Mouse (Mus musculus) MEL (cell line): ENCODE data around the gene Cep95. TPM values are rescaled to one million over a fixed set of nuclear protein-coding genes. Genes with fewer than 3 reads are reported as not detected.

Experiments used
- DNase-seq: peaks from one replicate; pipeline ENCODE4 v3.0.0; 2011; ENCODE audit warnings: low read depth, low spot score
- H3K27ac ChIP-seq: 2 replicates; pipeline ENCODE4 v1.5.1; 2012; ENCODE audit warnings: low read depth, mild to moderate bottlenecking, control low read depth, low read length, moderate library complexity; ENCODE audit not compliant: control insufficient read depth
- H3K27me3 ChIP-seq, 2 experiments: fragments of 150-350 bp in 1 of 2; sonication (generic) in 1 of 2; 2 replicates each; pipeline ENCODE4 v1.6.1; 2012; ENCODE audit warnings: low read length in 2 of 2, mild to moderate bottlenecking in 2 of 2, improper control_type of control experiment in 1 of 2, moderate library complexity in 1 of 2; ENCODE audit not compliant: insufficient read depth in 2 of 2, control insufficient read depth in 1 of 2
- H3K36me3 ChIP-seq, 2 experiments: 2 replicates each; pipeline ENCODE4 v1.6.1; 2012 to 2014; ENCODE audit warnings: low read length in 2 of 2, improper control_type of control experiment in 1 of 2, inconsistent platforms in 1 of 2, mild to moderate bottlenecking in 1 of 2; ENCODE audit not compliant: insufficient read depth in 2 of 2, control insufficient read depth in 1 of 2
- H3K4me1 ChIP-seq, 2 experiments: fragments of 150-350 bp in 1 of 2; sonication (generic) in 1 of 2; 2 replicates each; pipeline ENCODE4 v1.6.1; 2012; ENCODE audit warnings: low read length in 2 of 2, improper control_type of control experiment in 1 of 2, mild to moderate bottlenecking in 1 of 2; ENCODE audit not compliant: insufficient read depth in 2 of 2, control insufficient read depth in 1 of 2
- H3K4me3 ChIP-seq, 2 experiments: fragments of 150-350 bp in 1 of 2; sonication (generic) in 1 of 2; 2 replicates each; pipeline ENCODE4 v1.5.1; 2012; ENCODE audit warnings: low read depth in 2 of 2, low read length in 2 of 2, mild to moderate bottlenecking in 2 of 2, moderate library complexity in 2 of 2, control low read depth in 1 of 2, improper control_type of control experiment in 1 of 2; ENCODE audit not compliant: control insufficient read depth in 1 of 2, insufficient read depth in 1 of 2
- H3K79me2 ChIP-seq: 2 replicates; pipeline ENCODE4 v1.6.1; 2012; ENCODE audit warnings: mild to moderate bottlenecking, low read length, moderate library complexity; ENCODE audit not compliant: control insufficient read depth, poor library complexity, insufficient read depth
- H3K9ac ChIP-seq: 2 replicates; pipeline ENCODE4 v1.6.1; 2012; ENCODE audit warnings: low read depth, mild to moderate bottlenecking, control low read depth, low read length, moderate library complexity; ENCODE audit not compliant: control insufficient read depth, poor library complexity, severe bottlenecking
- H3K9me3 ChIP-seq: fragments of 150-350 bp; sonication (generic); replicated peaks from 2 replicates; pipeline ENCODE4 v1.6.1; 2012; ENCODE audit warnings: mild to moderate bottlenecking, low read length, improper control_type of control experiment, moderate library complexity; ENCODE audit not compliant: insufficient read depth
- BHLHE40 ChIP-seq: IDR thresholded peaks from 2 replicates; pipeline ENCODE4 v1.6.1; 2012; ENCODE audit warnings: low read depth, mild to moderate bottlenecking, inconsistent platforms, low read length, improper control_type of control experiment, borderline replicate concordance
- CHD1 ChIP-seq: IDR thresholded peaks from 2 replicates; pipeline ENCODE4 v1.6.1; 2012; ENCODE audit warnings: low read depth, mild to moderate bottlenecking, inconsistent platforms, low read length, improper control_type of control experiment
- CTCF ChIP-seq, 3 experiments: IDR thresholded peaks in 2 of 3; conservative IDR thresholded peaks in 1 of 3; 2 replicates each; pipeline ENCODE4 v1.5.1; 2011 to 2012; ENCODE audit warnings: low read length in 3 of 3, low read depth in 2 of 3, mild to moderate bottlenecking in 2 of 3, improper control_type of control experiment in 1 of 3, inconsistent platforms in 1 of 3, mixed read lengths in 1 of 3, moderate library complexity in 1 of 3; ENCODE audit not compliant: control insufficient read depth in 1 of 3, insufficient read depth in 1 of 3, poor library complexity in 1 of 3, severe bottlenecking in 1 of 3
- E2F4 ChIP-seq: IDR thresholded peaks from 2 replicates; pipeline ENCODE4 v1.6.1; 2011; ENCODE audit warnings: low read depth, low read length, improper control_type of control experiment, borderline replicate concordance
- EP300 ChIP-seq, 2 experiments: IDR thresholded peaks; 2 replicates each; pipeline ENCODE4 v1.6.1; 2011; ENCODE audit warnings: improper control_type of control experiment in 2 of 2, low read length in 2 of 2, low read depth in 1 of 2, mild to moderate bottlenecking in 1 of 2
- ETS1 ChIP-seq: IDR thresholded peaks from 2 replicates; pipeline ENCODE4 v1.6.1; 2012; ENCODE audit warnings: low read depth, mild to moderate bottlenecking, inconsistent platforms, low read length, improper control_type of control experiment, moderate library complexity
- GATA1 ChIP-seq: IDR thresholded peaks from 2 replicates; pipeline ENCODE4 v1.6.1; 2011; ENCODE audit warnings: low read depth, low read length, improper control_type of control experiment
- HCFC1 ChIP-seq: IDR thresholded peaks from 2 replicates; pipeline ENCODE4 v1.6.1; 2012; ENCODE audit warnings: low read depth, mild to moderate bottlenecking, inconsistent platforms, low read length, improper control_type of control experiment, moderate library complexity
- JUND ChIP-seq: IDR thresholded peaks from 2 replicates; pipeline ENCODE4 v1.6.1; 2011; ENCODE audit warnings: low read depth, mild to moderate bottlenecking, improper control_type of control experiment, low read length
- KAT2A ChIP-seq: conservative IDR thresholded peaks from 2 replicates; pipeline ENCODE4 v1.6.1; 2012; ENCODE audit warnings: low read depth, low read length, improper control_type of control experiment, inconsistent platforms
- MAFK ChIP-seq: IDR thresholded peaks from 2 replicates; pipeline ENCODE4 v1.6.1; 2011; ENCODE audit warnings: low read depth, mild to moderate bottlenecking, low read length, improper control_type of control experiment, borderline replicate concordance
- MAX ChIP-seq: IDR thresholded peaks from 2 replicates; pipeline ENCODE4 v1.6.1; 2011; ENCODE audit warnings: low read length, improper control_type of control experiment
- MAZ ChIP-seq: IDR thresholded peaks from 2 replicates; pipeline ENCODE4 v1.6.1; 2012; ENCODE audit warnings: low read depth, mild to moderate bottlenecking, inconsistent platforms, low read length, improper control_type of control experiment
- MXI1 ChIP-seq: IDR thresholded peaks from 2 replicates; pipeline ENCODE4 v1.6.1; 2011; ENCODE audit warnings: mild to moderate bottlenecking, low read depth, low read length, improper control_type of control experiment
- MYB ChIP-seq: IDR thresholded peaks from 2 replicates; pipeline ENCODE4 v1.6.1; 2011; ENCODE audit warnings: mild to moderate bottlenecking, low read depth, low read length, improper control_type of control experiment
- MYC ChIP-seq: IDR thresholded peaks from 2 replicates; pipeline ENCODE4 v1.6.1; 2011; ENCODE audit warnings: low read depth, mild to moderate bottlenecking, low read length, improper control_type of control experiment, moderate library complexity
- NELFE ChIP-seq: IDR thresholded peaks from 2 replicates; pipeline ENCODE4 v1.6.1; 2011; ENCODE audit warnings: low read depth, low read length, improper control_type of control experiment
- POLR2A ChIP-seq, 2 experiments: IDR thresholded peaks; 2 replicates each; pipeline ENCODE4 v1.6.1; 2011 to 2012; ENCODE audit warnings: low read length in 2 of 2, mild to moderate bottlenecking in 2 of 2, control low read depth in 1 of 2, improper control_type of control experiment in 1 of 2, low read depth in 1 of 2, moderate library complexity in 1 of 2; ENCODE audit not compliant: control insufficient read depth in 1 of 2, insufficient read depth in 1 of 2, poor library complexity in 1 of 2
- POLR2AphosphoS2 ChIP-seq: IDR thresholded peaks from 2 replicates; pipeline ENCODE4 v1.6.1; 2011; ENCODE audit warnings: low read length, improper control_type of control experiment
- POLR2AphosphoS5 ChIP-seq: IDR thresholded peaks from 2 replicates; pipeline ENCODE4 v1.6.1; 2012; ENCODE audit warnings: low read depth, borderline replicate concordance, mild to moderate bottlenecking, inconsistent platforms, low read length, moderate library complexity, mixed read lengths
- RAD21 ChIP-seq: IDR thresholded peaks from 2 replicates; pipeline ENCODE4 v1.6.1; 2011; ENCODE audit warnings: mild to moderate bottlenecking, low read depth, low read length, improper control_type of control experiment
- RCOR1 ChIP-seq: IDR thresholded peaks from 2 replicates; pipeline ENCODE4 v1.6.1; 2012; ENCODE audit warnings: low read depth, mild to moderate bottlenecking, inconsistent platforms, low read length, improper control_type of control experiment
- SIN3A ChIP-seq: IDR thresholded peaks from 2 replicates; pipeline ENCODE4 v1.6.1; 2012; ENCODE audit warnings: low read length, improper control_type of control experiment, inconsistent platforms
- TCF12 ChIP-seq: IDR thresholded peaks from 2 replicates; pipeline ENCODE4 v1.6.1; 2014; ENCODE audit warnings: low read depth, mild to moderate bottlenecking, inconsistent platforms, low read length, improper control_type of control experiment, moderate library complexity
- UBTF ChIP-seq: IDR thresholded peaks from 2 replicates; pipeline ENCODE4 v1.6.1; 2012; ENCODE audit warnings: low read depth, mild to moderate bottlenecking, inconsistent platforms, low read length, improper control_type of control experiment, moderate library complexity, borderline replicate concordance; ENCODE audit not compliant: insufficient read depth
- USF1 ChIP-seq: IDR thresholded peaks from 2 replicates; pipeline ENCODE4 v1.6.1; 2014; ENCODE audit warnings: low read depth, mild to moderate bottlenecking, inconsistent platforms, low read length, improper control_type of control experiment, moderate library complexity
- USF2 ChIP-seq, 2 experiments: IDR thresholded peaks; 2 replicates each; pipeline ENCODE4 v1.6.1; 2011 to 2012; ENCODE audit warnings: improper control_type of control experiment in 2 of 2, low read length in 2 of 2, borderline replicate concordance in 1 of 2, inconsistent platforms in 1 of 2, low read depth in 1 of 2, mild to moderate bottlenecking in 1 of 2; ENCODE audit not compliant: insufficient read depth in 1 of 2
- ZC3H11A ChIP-seq: IDR thresholded peaks from 2 replicates; pipeline ENCODE4 v1.6.1; 2012; ENCODE audit warnings: low read depth, mild to moderate bottlenecking, inconsistent platforms, low read length, improper control_type of control experiment
- ZMIZ1 ChIP-seq: IDR thresholded peaks from 2 replicates; pipeline ENCODE4 v1.6.1; 2012; ENCODE audit warnings: low read depth, mild to moderate bottlenecking, inconsistent platforms, low read length, improper control_type of control experiment, moderate library complexity
- polyA plus RNA-seq, 2 experiments: library from polyadenylated mRNA; stranded (reverse) in 1 of 2; unstranded in 1 of 2; fragments of >175 nt in 1 of 2; fragments of >200 nt in 1 of 2; gene quantifications; 2 replicates each; pipeline versions ENCODE4 v1.2.1 to v1.2.4; 2012; ENCODE audit warnings: low replicate concordance in 2 of 2, low read depth in 1 of 2; ENCODE audit not compliant: insufficient read length in 2 of 2, insufficient read depth in 1 of 2, missing spikeins in 1 of 2
- total RNA-seq: library from RNA; depleted of rRNA; stranded (reverse); fragments of 300-350 nt; gene quantifications from 2 replicates; pipeline ENCODE4 v1.2.3, GENCODE M21; 2012; rRNA removed

The Cep95 gene
- total RNA-seq = 11.2 and 11.6 TPM in 2 replicates
- 10 to 100 TPM in 1 of 2 experiments, not detected in 1; 12.9 TPM for polyA plus RNA-seq

DNA sequence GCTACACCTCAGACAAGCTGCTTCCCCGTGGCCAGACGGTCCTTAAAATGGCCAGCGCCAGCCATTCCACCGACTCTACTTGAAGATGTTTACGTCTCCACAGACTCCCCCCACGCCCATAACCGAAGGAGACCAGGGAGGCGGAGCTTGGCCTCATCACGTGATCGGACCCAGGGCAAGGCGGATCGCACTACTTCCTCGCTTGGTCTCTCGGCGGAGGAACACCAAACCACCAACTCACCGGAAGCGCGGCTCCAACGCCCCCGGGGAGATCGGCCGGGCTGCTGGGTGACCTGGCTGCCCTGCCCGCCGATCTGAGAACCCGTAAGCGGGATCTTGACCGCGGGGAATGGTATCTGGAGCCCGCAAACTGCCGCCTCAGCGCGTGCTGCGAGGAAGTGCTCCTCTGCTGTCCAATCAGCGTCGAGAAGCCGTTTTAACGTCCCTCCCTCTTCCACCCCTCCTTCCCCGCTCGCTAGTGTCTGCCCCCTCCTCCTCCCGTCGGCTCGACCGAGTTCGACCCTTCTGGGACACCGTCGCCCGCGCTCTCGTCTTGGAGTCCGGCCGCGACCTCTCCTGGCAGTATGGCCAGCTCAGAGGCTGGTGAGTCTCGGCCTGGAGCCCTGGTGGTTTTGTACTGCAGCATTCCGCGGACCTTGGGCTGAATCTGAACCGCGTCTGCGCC, at the start of gene Cep95, which contains the start of gene Ddx5:
TSS of gene Cep95 (plus strand) at position 478 of the 685 bp plus-strand sequence.
TSS of gene Ddx5 (minus strand) at position 411 of the 685 bp plus-strand sequence.
- DNase-seq = peak; percentile 100
- Histone ChIP-seq H3K27me3 (no peaks in the 10 kb centered on the region), H3K27ac (peak within 1 kb of the TSS; percentile 91), H3K9me3 (no peaks in the 10 kb centered on the region), H3K9ac (peak within 1 kb of the TSS; percentile 96), H3K4me1 (peaks cover 3 to 9% of the 10 kb centered on the region in 2 experiments), H3K36me3 (peaks cover 31 to 37% of the 10 kb centered on the region in 2 experiments), H3K79me2 (peaks cover 45% of the 10 kb centered on the region), H3K4me3 (peak within 1 kb of the TSS; percentile 82 to 86)
- TF ChIP-seq RCOR1 = no peak
- TF ChIP-seq POLR2AphosphoS5 = no peak
- TF ChIP-seq TCF12 = peak; percentile 59
- TF ChIP-seq POLR2AphosphoS2 = no peak; the same call in none of the 2 replicates
- peak; percentile 80 to 91 for TF ChIP-seq POLR2A (IDR thresholded peaks at IDR 0.05; ENCODE audit: control insufficient read depth in 1 of 2, insufficient read depth in 1 of 2, low read depth in 1 of 2, low read length in 2 of 2, poor library complexity in 1 of 2)
- peak; percentile 73 for TF ChIP-seq MYB
- no peak for TF ChIP-seq UBTF
- TF ChIP-seq MAFK = no peak
- TF ChIP-seq GATA1 = no peak
- TF ChIP-seq EP300 (IDR thresholded peaks at IDR 0.05; ENCODE audit: low read depth in 1 of 2, low read length in 2 of 2) = peak in 1 of 2 experiments; percentile 57; a peak in 2 of 4 replicates
- peak; percentile 53; the same call in 1 of the 2 replicates for TF ChIP-seq CHD1
- TF ChIP-seq ZMIZ1 = peak; percentile 83
- peak; percentile 99 for TF ChIP-seq USF1
- TF ChIP-seq KAT2A = peak; percentile 78
- TF ChIP-seq MXI1 = peak; percentile 58; the same call in 1 of the 2 replicates
- TF ChIP-seq SIN3A = peak; percentile 66
- peak; percentile 87 for TF ChIP-seq NELFE
- peak in 1 of 3 experiments; percentile 28; a peak in 1 of 6 replicates for TF ChIP-seq CTCF (IDR thresholded peaks at IDR 0.05 in 2 of 3, conservative IDR thresholded peaks at IDR 0.05 in 1 of 3; ENCODE audit: control insufficient read depth in 1 of 3, insufficient read depth in 1 of 3, low read depth in 2 of 3, low read length in 3 of 3, poor library complexity in 1 of 3, severe bottlenecking in 1 of 3)
- TF ChIP-seq MYC = peak; percentile 85
- TF ChIP-seq BHLHE40 = peak; percentile 87
- peak; percentile 90 for TF ChIP-seq MAX
- TF ChIP-seq RAD21 = no peak
- TF ChIP-seq ZC3H11A = no peak; the same call in 1 of the 2 replicates
- no peak for TF ChIP-seq JUND
- TF ChIP-seq USF2 (IDR thresholded peaks at IDR 0.05; ENCODE audit: borderline replicate concordance in 1 of 2, insufficient read depth in 1 of 2, low read depth in 1 of 2, low read length in 2 of 2) = peak in 1 of 2 experiments; percentile 93; a peak in 3 of 4 replicates
- peak; percentile 47; the same call in 1 of the 2 replicates for TF ChIP-seq ETS1
- TF ChIP-seq HCFC1 = peak; percentile 84
- TF ChIP-seq E2F4 = no peak
- TF ChIP-seq MAZ = peak; percentile 100
